Mouse (Mus musculus) urinary bladder, postnatal 14 days (tissue): ENCODE data around the gene Tomm40.

ENCODE experiments used
- DNase-seq: peaks from one replicate; pipeline ENCODE4 v3.0.0; 2021; ENCODE audit warnings: low spot score

Gene Tomm40

DNA sequence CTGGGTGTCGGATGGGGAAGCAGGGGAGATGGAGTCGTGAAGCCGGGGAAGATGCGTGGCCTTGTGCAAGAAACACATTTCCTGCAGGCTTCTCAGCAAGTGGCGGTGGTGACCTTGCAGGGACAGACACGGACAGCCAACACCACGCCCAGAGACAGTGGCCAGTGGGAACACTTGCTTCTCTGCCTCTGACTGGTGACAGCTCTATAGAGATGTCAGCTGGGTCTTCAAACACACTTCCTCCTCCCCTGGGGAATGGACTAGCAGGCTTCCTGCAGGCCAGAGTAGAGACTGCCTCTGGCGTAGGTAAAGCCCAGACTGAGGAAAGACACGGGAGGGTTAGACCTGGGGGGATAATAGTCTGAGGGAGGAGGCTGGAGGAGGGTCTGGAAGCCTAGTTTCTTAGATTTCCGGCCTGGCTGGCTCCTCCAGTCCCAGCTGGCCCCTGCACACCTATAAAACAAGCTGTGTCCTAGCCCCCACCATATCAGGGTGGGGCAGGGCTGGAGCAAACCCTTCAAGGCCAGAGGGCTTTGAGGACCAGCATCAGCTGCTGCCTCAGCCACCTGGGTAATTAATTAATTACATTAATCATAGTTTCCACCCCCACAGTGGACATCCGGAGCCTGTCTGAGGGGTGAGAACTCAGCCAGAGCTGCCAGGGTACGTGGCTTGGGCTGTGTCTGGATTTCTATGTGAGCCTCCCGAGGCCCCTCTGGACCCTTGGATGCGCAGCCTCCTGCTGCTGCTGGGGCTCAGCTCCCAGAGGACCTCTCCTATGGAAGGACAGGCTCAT lies 29.6 kb upstream of the Tomm40 start:
- DNase-seq = no peak

DNA sequence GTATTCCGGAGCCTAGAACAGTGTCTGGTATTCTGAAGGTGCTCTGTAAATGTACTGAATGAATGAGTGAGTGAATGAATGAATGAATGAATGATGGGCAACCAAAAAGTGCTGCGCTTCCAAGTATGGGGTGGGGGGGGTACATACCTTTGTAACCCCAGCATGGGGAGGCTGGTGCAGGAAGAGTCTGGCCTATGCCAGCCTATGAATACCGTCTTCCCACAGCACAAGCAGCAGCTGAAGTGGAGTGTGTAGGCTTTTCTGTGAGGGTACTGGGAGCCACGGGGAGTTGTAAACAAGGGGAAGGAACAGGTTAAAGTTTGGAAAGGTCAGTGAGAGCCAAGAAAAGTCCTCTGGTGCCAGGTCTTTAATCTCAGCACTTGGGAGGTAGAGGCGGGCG lies 28.6 kb upstream of the Tomm40 start:
- no peak for DNase-seq

DNA sequence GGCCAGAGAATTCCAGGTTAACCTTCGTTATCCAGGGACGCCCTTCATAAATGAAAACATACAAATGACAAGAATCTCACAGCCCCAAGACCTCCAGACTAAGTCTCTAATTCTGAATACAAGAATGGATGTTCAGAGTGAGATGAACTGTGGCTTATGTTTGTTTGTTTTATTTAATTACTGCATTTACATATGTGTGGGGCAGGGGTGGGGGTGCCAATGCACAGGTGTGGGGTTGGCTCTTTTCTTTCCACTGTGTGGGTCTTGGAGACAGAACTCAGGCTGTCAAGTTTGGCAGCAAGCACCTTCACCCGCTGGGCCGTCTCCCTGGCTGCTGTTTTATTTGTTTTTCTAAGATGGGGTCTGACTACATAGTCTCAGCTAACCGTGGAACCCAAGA lies 27.2 kb upstream of the Tomm40 start:
- DNase-seq = no peak

DNA sequence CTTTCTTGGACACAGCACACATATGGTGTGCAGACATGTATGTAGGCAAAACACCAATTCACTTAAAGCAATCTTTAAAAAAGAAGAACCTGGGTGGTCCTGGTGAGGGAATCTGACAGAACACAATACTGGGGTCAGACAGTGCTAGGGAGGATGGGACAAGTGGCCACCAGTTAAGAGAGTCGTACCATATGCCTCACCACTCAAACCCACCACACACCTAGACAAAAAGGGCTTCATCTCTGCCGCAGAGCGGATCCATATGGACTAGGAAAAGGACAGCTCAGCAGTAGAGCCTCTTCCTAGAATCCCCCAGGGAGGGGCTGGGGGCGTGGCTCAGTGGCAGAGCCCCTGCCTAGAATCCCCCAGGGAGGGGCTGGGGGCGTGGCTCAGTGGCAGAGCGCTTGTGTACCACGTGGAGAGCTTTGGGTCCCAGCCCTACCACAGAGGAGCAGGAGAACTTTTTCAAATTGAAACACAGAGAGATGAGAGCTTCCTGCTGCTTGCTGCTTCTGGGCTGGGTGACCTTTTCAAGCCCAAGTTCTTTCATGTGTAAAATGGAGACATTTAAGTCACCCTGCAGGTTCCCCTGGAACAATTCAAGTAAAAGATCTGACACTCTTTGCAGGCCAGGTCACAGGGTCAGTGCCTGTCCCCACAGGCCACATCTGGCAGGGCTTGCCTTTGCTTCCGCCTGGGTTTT lies 26.2 kb upstream of the Tomm40 start:
- DNase-seq = peak; percentile 40

DNA sequence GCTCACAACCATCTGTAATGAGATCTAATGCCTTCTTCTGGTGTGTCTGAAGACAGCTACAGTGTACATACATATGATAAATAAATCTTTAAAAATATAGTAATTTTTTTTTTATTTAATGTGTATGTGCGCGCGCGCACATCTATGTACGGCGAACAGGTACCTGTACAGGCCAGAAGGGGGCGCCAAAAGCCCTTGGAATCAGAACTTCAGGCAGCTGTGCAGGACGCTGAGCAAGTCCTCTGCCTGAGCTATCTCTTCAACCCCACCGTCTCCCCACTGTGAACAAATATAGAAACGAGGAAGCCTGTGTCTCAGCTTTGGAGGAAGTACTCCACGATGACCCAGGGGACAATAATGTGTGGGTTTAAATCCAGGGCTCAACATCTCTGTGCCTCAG lies 25.0 kb upstream of the Tomm40 start:
- no peak for DNase-seq

DNA sequence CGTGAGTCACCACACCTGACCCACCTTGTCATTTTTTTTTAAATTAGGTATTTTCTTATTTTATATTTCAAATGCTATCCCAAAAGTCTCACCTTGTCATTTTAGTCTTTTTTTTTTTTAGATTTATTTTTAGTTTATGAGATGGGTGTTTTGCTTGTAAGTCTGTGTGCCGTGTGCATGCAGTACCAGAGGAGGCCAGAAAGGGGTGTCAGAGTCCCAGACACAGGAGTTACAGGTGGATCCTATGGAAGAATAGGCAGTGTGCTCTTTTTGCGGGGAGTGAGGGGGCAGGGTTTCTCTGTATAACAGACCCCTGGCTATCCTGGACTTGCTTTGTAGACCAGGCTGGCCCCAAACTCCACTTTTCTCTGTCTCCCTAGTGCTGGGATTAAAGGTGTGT lies 23.5 kb upstream of the Tomm40 start:
- DNase-seq = no peak

DNA sequence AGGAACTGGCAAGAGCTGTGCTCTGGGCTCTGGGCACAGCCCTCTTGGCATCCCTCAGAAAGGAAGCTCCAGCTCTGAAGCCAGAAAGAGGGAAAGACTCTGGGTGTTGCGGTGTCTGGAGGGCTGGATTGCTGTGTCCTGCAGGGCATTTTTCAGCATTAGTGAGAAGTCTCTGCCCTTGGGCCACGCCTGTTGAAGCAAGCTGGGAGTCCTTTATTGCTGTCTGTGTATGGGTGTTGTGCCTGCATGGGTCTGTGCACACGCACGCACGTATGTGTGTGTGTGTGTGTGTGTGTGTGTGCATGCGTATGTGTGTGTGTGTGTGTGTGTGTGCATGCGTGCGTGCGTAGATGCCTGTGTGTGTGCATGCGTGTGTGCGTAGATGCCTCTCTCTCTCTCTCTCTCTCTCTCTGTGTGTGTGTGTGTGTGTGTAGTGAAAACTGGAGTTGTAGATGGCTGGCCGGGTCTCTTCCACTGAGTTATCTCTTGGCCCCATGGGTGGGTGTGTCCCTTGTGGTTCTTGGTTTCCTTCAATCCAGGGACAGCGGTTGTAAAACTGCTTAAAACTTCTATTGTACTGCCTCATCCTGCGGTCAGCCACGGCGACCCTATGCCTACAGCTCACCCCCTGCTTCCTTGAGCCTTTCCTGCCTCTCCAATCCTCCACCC lies 21.3 kb upstream of the Tomm40 start:
- DNase-seq = no peak

DNA sequence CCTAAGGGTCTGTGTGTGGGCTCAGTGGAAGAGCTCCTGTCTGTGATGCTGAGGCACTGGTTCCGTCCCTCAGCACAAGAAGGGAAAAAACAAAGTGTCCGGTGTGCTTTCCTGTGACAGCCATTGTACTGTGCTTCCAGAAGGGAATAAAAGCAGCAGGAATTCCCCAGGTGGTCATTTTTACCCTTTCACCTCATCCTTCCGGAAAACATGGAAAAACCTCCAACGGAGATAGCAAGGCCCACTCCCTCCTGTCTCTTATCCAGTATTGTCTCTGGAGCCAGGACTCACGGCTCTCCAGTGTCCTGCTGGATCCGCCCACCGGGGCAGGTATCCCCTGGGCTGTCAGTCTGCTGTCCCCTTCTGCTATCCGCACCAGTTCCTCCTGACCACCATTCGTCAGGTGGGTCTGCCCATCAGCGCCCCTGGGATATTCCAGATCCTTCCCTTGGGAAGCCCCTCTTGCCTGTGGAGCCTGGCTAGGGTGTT lies 19.0 kb upstream of the Tomm40 start:
- no peak for DNase-seq

DNA sequence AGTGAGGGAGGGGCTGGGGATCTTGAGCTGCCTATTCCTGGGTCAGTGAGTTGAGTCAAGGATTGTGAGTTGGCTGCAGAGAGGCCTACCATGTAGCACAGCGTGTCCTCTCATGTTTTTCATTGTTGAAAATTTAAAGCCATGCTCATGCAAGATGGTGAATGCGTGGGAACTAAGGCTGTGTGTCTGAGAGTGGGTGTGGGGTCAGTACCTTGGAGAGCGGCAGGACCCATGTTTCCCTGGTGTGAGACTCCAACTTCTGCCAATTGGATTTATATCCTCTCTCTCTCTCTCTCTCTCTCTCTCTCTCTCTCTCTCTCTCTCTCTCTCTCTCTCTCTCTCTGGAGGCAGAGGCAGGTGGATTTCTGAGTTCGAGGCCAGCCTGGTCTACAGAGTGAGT lies 11.3 kb upstream of the Tomm40 start:
- DNase-seq = no peak

DNA sequence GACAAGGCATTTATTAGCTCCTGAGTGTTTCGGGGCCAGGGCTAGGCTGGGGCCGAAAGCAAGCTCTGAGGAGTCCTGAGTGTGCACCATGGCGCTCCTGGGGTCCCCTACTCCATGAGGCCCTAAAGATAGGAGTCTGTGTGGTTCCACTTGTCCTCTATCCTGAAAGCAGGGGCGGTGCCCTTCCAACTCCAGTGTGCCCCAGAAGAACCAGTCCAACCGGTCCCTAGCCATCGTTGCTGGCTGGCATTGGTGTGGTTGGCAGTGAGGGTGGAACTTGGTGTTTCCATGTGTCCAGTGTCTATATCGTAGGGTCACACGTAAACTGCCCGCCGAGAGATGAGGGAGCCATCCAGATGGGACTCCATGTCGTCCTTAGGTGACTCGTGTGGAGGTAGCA lies 8.9 kb upstream of the Tomm40 start:
- peak; percentile 83 for DNase-seq

DNA sequence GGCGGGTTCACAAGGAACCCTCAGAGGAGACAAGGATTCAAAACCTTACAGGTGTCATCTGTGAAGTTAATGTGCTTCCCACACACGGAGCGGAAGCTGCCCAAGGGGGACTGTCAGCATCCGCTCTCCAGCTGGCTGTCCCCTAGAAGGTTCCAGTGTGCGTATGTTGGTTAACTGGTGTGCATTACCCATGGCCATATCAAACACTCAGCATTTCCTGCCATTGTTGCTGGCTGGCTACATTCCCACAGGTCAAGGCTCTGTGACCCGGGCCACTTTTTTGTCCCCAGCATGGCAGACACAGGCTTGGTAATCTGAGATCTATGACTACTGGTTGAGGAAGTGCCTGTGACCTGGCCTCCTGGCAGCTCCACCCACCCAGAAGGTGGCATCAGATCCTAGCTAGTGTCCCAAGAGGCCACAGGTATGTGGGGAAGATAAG lies 7.5 kb upstream of the Tomm40 start:
- peak; percentile 23 for DNase-seq

DNA sequence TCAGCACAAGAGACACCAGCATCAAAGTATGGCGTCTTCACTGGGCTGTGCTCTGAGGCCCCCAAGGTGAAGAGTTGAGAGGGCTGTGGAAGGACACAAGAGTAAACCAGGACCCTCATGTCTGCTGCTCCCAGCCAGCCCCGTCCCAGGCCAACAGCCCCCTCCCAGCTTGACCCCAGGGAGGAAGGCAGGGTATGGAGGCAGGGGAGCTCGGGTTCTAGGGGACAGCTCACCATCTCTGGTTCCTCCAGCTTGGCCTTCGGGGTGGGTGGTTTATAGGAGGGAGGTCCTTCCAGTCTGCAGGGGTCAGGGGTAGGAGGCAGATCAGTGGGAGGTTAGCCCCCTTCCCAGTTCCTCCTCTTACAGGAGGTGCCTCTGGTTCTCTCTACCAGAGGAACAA lies 4.0 kb upstream of the Tomm40 start:
- no peak for DNase-seq

DNA sequence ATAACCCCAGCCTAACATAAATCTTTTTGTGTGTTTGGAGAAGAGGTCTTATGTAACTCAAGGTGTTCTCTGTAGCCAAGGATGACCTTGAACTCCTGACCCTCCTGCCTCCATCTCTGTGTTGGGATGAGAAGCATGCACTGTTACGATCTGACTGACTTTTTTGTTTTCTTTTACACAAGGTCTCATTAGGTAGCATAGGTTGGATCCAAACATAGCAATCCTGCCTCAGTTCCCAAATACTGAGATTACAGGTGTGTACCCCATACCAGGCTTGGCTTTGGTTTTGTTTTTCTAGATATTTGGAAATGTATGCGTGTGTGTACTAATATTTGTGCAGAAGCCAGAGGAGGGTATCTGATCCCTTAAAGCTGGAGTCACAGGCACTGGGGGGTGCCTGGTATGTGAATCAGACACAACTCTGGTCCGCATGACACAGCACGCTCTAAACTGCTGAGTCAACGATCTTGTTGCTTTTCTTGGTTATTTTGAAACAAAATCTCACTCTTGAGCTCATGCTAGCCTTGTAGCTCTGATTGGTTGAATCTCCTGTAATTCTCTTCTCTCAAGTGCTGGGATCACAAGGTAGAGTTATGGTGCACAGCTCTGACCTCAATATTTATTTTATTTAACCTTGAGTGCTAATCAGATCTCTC lies 3.2 kb upstream of the Tomm40 start:
- no peak for DNase-seq

DNA sequence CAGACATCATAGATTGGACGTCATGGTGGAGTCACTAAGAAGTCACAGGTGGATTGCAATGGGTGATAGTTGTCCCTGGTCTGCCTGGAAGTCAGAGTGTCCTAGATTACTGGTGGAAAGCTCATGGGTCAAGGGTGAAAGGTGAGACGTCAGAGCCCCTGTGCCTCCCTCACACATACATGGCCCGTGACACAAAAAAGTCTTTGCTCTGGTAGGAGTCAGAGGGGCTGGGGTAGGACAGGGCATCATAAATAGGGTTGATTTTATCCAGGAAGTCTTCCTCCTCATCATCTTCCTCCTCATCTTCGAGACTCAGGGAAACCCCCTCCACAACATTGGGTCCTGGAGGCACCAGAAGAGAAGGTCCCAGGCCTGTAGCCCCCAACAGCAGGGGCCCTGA lies 2.1 kb upstream of the Tomm40 start:
- DNase-seq = no peak

DNA sequence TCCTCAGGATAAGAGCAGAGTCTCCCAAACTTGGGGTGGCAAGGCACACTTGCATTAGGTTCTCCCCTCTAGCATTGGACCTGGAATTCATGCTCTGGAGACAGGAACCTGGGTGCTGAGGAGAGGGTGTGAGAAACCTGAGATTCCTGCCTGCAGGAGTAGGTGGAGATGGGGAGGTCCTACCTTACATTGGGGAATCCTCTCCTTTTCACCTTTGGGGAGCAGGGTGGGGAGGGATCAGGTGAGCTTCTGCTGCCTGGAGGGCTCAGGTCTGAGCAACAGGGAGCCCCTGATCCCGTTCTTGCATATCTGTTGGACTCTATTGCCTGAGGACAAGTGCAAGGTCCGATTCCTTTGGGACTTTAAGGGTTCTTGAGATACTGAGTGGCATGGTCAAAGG lies 1.6 kb upstream of the Tomm40 start:
- DNase-seq = no peak

DNA sequence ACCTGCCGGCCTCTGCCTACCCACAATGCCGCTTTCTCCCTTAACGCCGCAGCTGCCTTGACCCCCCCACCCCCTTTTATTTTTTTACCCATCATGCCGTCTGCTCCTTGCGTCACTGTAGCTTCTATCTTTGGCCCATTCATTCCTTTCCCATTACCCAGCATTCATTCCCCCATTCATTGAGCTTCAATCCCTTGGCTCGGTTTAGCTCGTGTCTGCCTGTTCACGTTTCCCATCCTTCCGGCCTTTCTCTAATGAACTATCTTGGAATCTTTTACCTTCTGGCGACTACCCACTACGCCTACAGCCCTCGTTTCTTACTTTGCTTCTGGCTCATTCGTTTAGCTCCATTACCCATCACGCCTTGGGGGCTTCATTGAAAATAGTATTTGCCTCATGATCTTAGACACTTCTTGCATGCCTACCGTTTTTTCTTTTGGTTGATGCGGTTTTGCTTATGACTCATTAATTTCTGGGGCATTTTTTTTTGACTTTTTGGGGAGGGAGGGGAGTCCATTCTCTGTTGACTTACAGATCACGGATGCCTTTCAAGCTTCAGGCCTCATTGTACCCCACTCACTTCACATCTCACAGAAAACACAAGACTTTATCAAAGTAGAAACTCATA lies 931 bp upstream of the Tomm40 start:
- no peak for DNase-seq

DNA sequence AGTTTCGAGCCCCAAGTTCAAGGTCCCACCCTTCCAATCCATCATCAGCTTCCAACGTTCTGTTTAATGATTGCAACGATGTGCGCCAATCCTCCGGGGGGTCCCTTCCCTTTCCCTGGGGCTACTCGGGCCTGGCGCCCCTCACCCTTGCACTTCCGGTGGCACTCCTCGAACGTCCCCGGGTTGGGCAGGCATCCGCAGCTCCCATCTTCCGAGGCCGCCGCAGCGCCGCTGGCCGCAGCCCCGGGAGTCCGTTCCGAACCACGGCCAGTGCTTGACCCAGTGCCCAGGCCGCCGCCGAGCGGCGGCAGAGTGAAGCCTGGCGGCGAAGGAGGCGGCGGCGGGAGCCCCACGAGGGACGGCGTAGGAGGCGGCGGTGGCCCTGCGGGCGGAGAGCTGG lies 402 bp downstream of the Tomm40 start:
- no peak for DNase-seq

DNA sequence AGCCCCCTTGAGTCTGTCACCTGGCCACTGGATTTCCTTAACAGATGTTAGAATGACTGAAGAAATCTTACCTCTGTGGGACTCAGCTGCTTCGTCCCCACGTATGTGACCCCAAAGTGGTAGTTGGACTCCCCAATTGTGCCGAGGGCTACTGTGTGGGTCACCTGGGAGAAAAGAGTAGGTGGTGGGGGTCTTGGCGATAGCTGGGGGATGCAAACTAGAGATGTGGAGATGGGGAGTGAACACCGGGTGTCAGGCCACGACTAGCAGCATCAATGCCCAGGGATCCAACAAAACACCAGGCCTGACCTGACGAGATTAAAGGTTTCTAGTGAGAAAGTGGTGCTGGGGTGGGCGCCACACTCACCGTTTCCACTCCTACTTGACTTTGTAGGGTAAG lies 1.6 kb downstream of the Tomm40 start:
- DNase-seq = no peak

DNA sequence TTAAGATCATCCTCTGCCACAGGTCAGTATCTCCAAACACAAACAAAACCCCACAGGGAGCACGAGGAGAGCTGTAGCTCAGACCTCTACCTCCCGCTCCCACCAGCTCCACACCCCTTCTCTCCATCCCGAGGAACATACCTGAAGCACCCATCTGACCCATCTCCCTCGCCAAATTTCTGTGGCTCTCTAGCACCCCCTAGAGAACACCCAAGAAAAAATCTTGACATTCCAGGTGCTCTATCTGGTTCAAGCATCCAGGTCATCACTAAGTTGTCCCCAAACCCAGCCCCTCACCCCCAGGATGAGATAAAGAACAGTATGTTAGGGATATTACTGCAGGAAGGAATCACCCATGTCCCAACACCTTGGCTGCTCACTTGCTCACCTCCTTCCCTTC lies 2.0 kb downstream of the Tomm40 start:
- DNase-seq = no peak

DNA sequence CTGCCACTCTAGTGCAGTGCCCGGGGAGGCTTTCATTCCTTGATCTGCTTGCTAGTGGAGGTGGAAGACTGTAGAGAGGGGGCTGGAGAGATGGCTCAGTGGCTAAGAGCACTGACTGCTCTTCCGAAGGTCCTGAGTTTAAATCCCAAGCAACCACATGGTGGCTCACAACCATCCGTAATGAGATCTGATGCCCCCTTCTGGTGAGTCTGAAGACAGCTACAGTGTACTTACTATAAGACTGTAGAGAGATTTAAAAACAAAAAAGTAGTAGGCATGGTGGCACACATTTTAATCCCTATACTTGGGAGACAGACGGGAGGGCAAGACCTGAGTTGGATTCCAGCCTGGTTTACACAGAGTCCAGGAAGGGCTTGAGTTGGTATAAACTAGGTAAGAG lies 2.8 kb downstream of the Tomm40 start:
- no peak for DNase-seq

DNA sequence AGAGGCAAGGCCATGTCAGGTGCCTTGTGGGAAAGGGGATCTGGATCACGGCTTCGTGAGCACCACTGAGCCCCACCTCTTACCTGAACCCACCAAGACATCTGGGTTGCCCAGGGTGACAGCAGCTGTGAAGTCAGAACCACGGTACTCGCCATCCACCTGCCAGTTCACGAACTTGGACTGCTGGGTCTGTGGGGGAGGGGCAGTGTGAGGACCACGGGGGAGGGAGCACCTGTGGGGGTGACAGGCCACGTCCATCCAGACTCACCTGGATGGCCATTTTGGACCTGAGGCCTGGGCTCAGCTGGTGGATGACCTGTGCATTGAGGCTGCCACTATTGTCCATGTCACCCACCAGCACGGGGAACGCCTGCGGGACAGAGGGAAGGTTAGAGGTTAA lies 4.6 kb downstream of the Tomm40 start:
- DNase-seq = no peak

DNA sequence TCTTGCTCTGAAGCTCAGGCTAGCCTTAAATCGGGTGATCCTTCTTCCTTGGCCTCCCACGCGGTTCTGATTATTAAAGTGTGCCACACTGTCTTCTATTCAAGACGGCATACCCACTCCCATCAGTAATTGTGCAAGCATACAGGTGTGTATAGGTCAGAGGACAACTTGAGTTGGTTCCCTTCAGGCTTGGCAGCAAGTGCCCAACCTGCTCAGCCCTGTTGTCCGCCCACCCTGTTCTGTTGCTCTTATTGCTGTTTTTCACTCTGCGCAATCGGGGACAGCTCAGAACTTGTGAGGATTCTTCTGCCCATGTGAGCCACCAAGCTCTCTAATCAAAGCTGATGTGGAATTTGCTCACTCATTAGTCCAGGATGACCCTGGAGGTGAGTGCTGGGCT lies 10.0 kb downstream of the Tomm40 start:
- DNase-seq = no peak
